ENCODE assay signal across 15 mouse cellular contexts in genomic region chr10:22817976-22818375, GRCm38 (mm10). TPM values are rescaled to one million over a fixed set of nuclear protein-coding genes. Genes with fewer than 3 reads are reported as not detected.
DNase-seq lines count a peak whose midpoint lies in the region; ATAC-seq and TF ChIP-seq lines count a peak whose summit lies in the region.
"Had no signal": no experiment of that assay in that cellular context is flagged by ENCODE, and none has a peak within 500 bp of the region (broad histone marks: within the 10 kb centered on the region; RNA-seq: fewer than 3 reads in every experiment).

No protein-coding gene starts in this region.

- H3K4me1 ChIP-seq in kidney, adult 2 months (ENCODE audit: control insufficient read depth, insufficient read depth, low read length), result 0 out of 2 replicates have a peak, but pooled peaks cover 2% of the 10 kb centered on the region
- no peaks in the 10 kb centered on the region for H3K4me1 ChIP-seq in spleen, adult 2 months (ENCODE audit: control insufficient read depth, insufficient read depth, insufficient read length)
- H3K4me1 ChIP-seq in intestine, postnatal 0 days (replicated peaks; ENCODE audit: control insufficient read depth, insufficient read depth, low read length), result 0 out of 2 replicates have a peak, but pooled peaks cover 2% of the 10 kb centered on the region

- no peak for ATAC-seq in intestine, postnatal 0 days

- H3K27me3 ChIP-seq in kidney, adult 2 months (replicated peaks; ENCODE audit: control insufficient read depth, insufficient read depth, low read length), result peaks cover 6% of the 10 kb centered on the region
- peaks cover 18% of the 10 kb centered on the region for H3K27me3 ChIP-seq in spleen, adult 2 months (ENCODE audit: control insufficient read depth, insufficient read depth, low read length)
- peaks cover 58% of the 10 kb centered on the region for H3K27me3 ChIP-seq in intestine, postnatal 0 days (replicated peaks; ENCODE audit: control insufficient read depth, insufficient read depth, low read length)

- H3K36me3 ChIP-seq in kidney, adult 2 months (ENCODE audit: control insufficient read depth, insufficient read depth, low read length), result no peaks in the 10 kb centered on the region
- H3K36me3 ChIP-seq in spleen, adult 2 months (ENCODE audit: control insufficient read depth, insufficient read depth, low read length), result no peaks in the 10 kb centered on the region
- no peaks in the 10 kb centered on the region for H3K36me3 ChIP-seq in intestine, postnatal 0 days (ENCODE audit: control insufficient read depth, insufficient read depth)

- 43% methylated on average over 4 of the region's 4 CpGs for WGBS in kidney, adult 2 months
- 17% methylated on average over 4 of the region's 4 CpGs for WGBS in spleen, adult 2 months
- 7% methylated on average over 4 of the region's 4 CpGs for WGBS in intestine, postnatal 0 days

- H3K9me3 ChIP-seq in intestine, postnatal 0 days (ENCODE audit: control insufficient read depth), result no peaks in the 10 kb centered on the region

- H3K4me3 ChIP-seq in kidney, adult 2 months (ENCODE audit: insufficient read depth, low read depth, low read length), result peak overlapping the region; percentile 64
- peak overlapping the region; percentile 13; the same call in 1 of the 2 replicates for H3K4me3 ChIP-seq in spleen, adult 2 months (ENCODE audit: extremely low read depth, insufficient read depth, insufficient read length)
- peak overlapping the region; percentile 52 for H3K4me3 ChIP-seq in intestine, postnatal 0 days (ENCODE audit: low read depth, low read length)
- H3K4me3 ChIP-seq: gastrocnemius, adult 2 months; megakaryocyte, embryonic 14.5 days had no signal

- TF ChIP-seq CTCF in kidney, adult 2 months (conservative IDR thresholded peaks at IDR 0.05; ENCODE audit: insufficient read depth, insufficient read length, low read depth, low read length), result no peak
- no peak for TF ChIP-seq CTCF in spleen, adult 2 months (IDR thresholded peaks at IDR 0.05; ENCODE audit: extremely low read depth, insufficient read depth, insufficient read length, insufficient replicate concordance)
- no peak for TF ChIP-seq CTCF in intestine, postnatal 0 days (IDR thresholded peaks at IDR 0.05; ENCODE audit: low read depth)

- TF ChIP-seq POLR2A in kidney, adult 2 months (IDR thresholded peaks at IDR 0.05; ENCODE audit: low read depth, low read length), result no peak
- TF ChIP-seq POLR2A in spleen, adult 2 months (IDR thresholded peaks at IDR 0.05; ENCODE audit: low read depth, low read length), result no peak

- H3K27ac ChIP-seq in kidney, adult 2 months (ENCODE audit: insufficient read depth, low read depth, low read length), result no peak overlapping the region
- H3K27ac ChIP-seq in spleen, adult 2 months (ENCODE audit: insufficient read depth, low read length), result peak overlapping the region; percentile 62
- H3K27ac ChIP-seq in intestine, postnatal 0 days (ENCODE audit: low read depth, low read length), result peak overlapping the region; percentile 71
- H3K27ac ChIP-seq: gastrocnemius, adult 2 months; hindbrain, embryonic 14.5 days had no signal

- DNase-seq in kidney, adult 2 months, result no peak
- no peak for DNase-seq in kidney, postnatal 14 days
- no peak for DNase-seq in spleen, adult 2 months (ENCODE audit: low read depth in 1 of 2, low spot score in 2 of 2)
- DNase-seq in spleen, postnatal 4 days (ENCODE audit: low spot score in 2 of 2), result no peak
- no peak for DNase-seq in cerebellum, postnatal 14 days
- no peak for DNase-seq in layer of hippocampus, postnatal 14 days (ENCODE audit: low spot score in 2 of 2)
- DNase-seq: cerebellum, postnatal 36 days; gastrocnemius, adult 2 months; left cerebral cortex, postnatal 4 days; spleen, adult 18-20 months; thymus, postnatal 25 days had no signal

- H3K4me2 ChIP-seq in intestine, postnatal 0 days (replicated peaks; ENCODE audit: low read depth), result peak overlapping the region; percentile 48
- H3K4me2 ChIP-seq: hindbrain, embryonic 14.5 days had no signal

- H3K9ac ChIP-seq in intestine, postnatal 0 days (ENCODE audit: low read depth, low read length), result peak overlapping the region; percentile 34
- H3K9ac ChIP-seq: hindbrain, embryonic 14.5 days had no signal

RNA-seq across cellular contexts. Expression of gene Tcf21, which starts 2.0 kb away (rescaled TPM):
- 124 and 141 TPM in 2 replicates for polyA plus RNA-seq in kidney, adult 2 months (2012; rRNA removed)
- 95.4 and 113 TPM in 2 replicates for polyA plus RNA-seq in spleen, adult 2 months (2012; rRNA removed)
- polyA plus RNA-seq in intestine, postnatal 0 days (2015; fragmentation: Nextera tagmentation; extraction: Ambion mirVana), result 66.4 and 70.2 TPM in 2 replicates
- under 1 TPM in 1 of 2 experiments, not detected in 1; 0.25 TPM for total RNA-seq in layer of hippocampus, postnatal 14 days (2021)
- total RNA-seq: gastrocnemius, adult 2 months; layer of hippocampus, adult 8-10 months; left cerebral cortex, postnatal 4 days had no signal

Comparison
In these comparisons a context has a peak if more than half of its experiments do, and no peak if none do; other contexts are left out.
1. H3K4me3 ChIP-seq: peak in every context shown above with its lines; median percentile 64 in kidney, adult 2 months; 52 in intestine, postnatal 0 days; 13 in spleen, adult 2 months.